Mouse (Mus musculus) hindbrain, embryonic 12.5 days (tissue): ENCODE measurements at regions not wholly inside any gene's neighbourhood (a gene's known extent, or its start where the extent isn't known, plus 50 kb on each side); places are given as distances from the start of the nearest gene placed in this dataset.
A peak's percentile ranks its signal among the peaks of the same experiment; 100 is the strongest.

Source experiments
- ATAC-seq: fragments of 200-750 bp; cut with Nextera tagmentation; 2 replicates; pipeline ENCODE4 v1.8.0; 2017; ENCODE audit warnings: moderate TSS enrichment; ENCODE audit not compliant: low FRiP score
- H3K27ac ChIP-seq: fragments of 300-500 bp; sonication (generic); 2 replicates; pipeline ENCODE4 v1.5.1; 2016; ENCODE audit warnings: mild to moderate bottlenecking
- H3K27me3 ChIP-seq: fragments of 300-500 bp; sonication (generic); 2 replicates; pipeline ENCODE4 v1.6.1; 2016; ENCODE audit warnings: mild to moderate bottlenecking
- H3K36me3 ChIP-seq: fragments of 300-500 bp; sonication (generic); 2 replicates; pipeline ENCODE4 v1.6.1; 2016; ENCODE audit warnings: mild to moderate bottlenecking
- H3K4me1 ChIP-seq: fragments of 300-500 bp; sonication (generic); 2 replicates; pipeline ENCODE4 v1.6.1; 2016
- H3K4me2 ChIP-seq: fragments of 300-500 bp; sonication (generic); replicated peaks from 2 replicates; pipeline ENCODE4 v1.6.1; 2016; ENCODE audit warnings: mild to moderate bottlenecking
- H3K4me3 ChIP-seq: fragments of 300-500 bp; sonication (generic); 2 replicates; pipeline ENCODE4 v1.5.1; 2016; ENCODE audit warnings: mild to moderate bottlenecking
- H3K9ac ChIP-seq: fragments of 300-500 bp; sonication (generic); 2 replicates; pipeline ENCODE4 v1.6.1; 2016; ENCODE audit warnings: mild to moderate bottlenecking, moderate library complexity
- H3K9me3 ChIP-seq: fragments of 300-500 bp; sonication (generic); replicated peaks from 2 replicates; pipeline ENCODE4 v1.6.1; 2016; ENCODE audit warnings: mild to moderate bottlenecking
- WGBS: fragments of 180-500 bp; shearing (Covaris S2); methylation state at CpG from one replicate; pipeline ENCODE4 v1.1.7; 2016; 5-methylcytosine and 5-hydroxymethylcytosine counted together

DNA sequence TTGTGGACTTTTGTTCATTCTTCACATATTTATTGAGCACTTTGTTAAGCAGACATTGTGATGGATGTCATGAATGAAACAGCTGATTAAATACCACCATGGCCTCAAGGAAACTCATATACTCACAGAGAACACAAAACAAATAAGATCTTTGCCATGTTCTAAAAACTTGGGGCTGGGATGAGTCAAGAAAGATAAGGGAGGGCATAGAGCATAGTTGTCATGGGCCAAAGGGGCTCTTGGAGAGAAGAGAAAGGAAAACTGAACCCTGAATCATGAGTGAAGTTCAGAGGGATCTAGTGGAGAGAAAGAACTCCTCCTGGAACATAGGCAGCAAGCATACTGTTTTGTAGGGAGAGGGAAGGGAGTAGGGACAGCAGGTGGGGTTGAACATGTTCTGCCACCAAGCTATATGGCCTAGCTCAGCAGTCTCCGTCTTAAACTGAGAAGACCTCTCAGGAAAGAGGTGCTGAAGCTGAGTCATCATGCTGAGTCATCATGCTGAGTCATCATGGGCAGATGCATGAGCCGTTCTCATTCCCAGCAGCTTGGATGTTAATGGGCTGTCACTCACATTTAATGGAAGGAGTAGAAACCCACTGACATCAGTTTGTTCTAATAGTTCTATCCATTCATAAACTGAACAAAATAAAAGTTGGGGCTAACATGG is 69.6 kb downstream of the Cetn3 start:
- Histone ChIP-seq H3K9ac (no peak overlapping the region), H3K27ac (no peak overlapping the region), H3K9me3 (no peaks in the 10 kb centered on the region), H3K4me2 (no peak overlapping the region), H3K4me3 (no peak overlapping the region), H3K27me3 (no peaks in the 10 kb centered on the region), H3K36me3 (no peaks in the 10 kb centered on the region), H3K4me1 (no peaks in the 10 kb centered on the region)
- 58% methylated on average over 2 of the region's 2 CpGs for WGBS
- ATAC-seq, result no peak

DNA sequence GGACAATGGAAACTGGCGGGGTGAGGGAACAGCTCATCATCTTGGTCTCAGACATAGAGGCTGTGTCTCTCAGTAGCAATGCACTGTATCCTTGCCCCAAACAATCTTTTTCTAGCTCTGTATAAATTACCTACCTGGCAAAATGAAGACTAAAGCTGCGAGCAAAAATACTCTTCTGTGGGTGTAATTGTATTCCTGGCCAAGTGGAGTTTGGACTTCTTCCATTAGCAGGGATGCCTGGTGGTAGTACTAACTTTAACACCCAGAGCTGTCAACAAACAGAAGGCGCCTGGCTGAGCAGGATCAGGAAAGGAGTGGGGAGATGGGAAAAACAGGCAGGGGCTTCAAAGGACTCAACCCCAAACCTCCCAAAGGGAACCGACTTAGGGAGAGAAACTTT is 73.2 kb downstream of the Cetn3 start:
- no peak for ATAC-seq
- Histone ChIP-seq H3K27ac (no peak overlapping the region), H3K4me1 (no peaks in the 10 kb centered on the region), H3K36me3 (no peaks in the 10 kb centered on the region), H3K27me3 (no peaks in the 10 kb centered on the region), H3K9me3 (no peaks in the 10 kb centered on the region), H3K4me2 (no peak overlapping the region), H3K4me3 (no peak overlapping the region), H3K9ac (no peak overlapping the region)
- 65% methylated on average over 4 of the region's 4 CpGs for WGBS

DNA sequence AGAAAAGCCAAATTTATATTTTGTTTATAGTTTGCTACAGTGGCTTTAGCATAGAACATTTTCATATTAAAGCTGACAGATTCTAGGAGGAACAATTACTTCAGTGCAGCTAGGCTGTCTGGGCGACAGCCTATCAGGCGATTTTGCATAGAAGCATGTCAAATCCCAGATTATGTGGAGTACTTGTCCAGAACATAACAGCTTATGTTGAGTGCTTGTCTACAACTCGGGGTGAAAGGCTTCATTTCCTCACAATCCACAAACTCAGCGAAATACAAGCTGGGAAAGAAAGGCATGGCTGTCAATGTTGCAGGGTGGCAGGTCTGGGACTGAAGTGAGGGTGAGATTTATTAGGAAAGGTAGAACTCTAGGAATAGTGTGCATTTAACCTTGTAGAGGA is 77.8 kb downstream of the Cetn3 start:
- H3K36me3 ChIP-seq, result no peaks in the 10 kb centered on the region
- no peak overlapping the region for H3K4me3 ChIP-seq
- no peaks in the 10 kb centered on the region for H3K27me3 ChIP-seq
- H3K4me2 ChIP-seq, result no peak overlapping the region
- no peaks in the 10 kb centered on the region for H3K4me1 ChIP-seq
- H3K9me3 ChIP-seq, result no peaks in the 10 kb centered on the region
- no peak overlapping the region for H3K9ac ChIP-seq
- 78% methylated on average over 4 of the region's 4 CpGs for WGBS
- ATAC-seq, result no peak
- no peak overlapping the region for H3K27ac ChIP-seq

DNA sequence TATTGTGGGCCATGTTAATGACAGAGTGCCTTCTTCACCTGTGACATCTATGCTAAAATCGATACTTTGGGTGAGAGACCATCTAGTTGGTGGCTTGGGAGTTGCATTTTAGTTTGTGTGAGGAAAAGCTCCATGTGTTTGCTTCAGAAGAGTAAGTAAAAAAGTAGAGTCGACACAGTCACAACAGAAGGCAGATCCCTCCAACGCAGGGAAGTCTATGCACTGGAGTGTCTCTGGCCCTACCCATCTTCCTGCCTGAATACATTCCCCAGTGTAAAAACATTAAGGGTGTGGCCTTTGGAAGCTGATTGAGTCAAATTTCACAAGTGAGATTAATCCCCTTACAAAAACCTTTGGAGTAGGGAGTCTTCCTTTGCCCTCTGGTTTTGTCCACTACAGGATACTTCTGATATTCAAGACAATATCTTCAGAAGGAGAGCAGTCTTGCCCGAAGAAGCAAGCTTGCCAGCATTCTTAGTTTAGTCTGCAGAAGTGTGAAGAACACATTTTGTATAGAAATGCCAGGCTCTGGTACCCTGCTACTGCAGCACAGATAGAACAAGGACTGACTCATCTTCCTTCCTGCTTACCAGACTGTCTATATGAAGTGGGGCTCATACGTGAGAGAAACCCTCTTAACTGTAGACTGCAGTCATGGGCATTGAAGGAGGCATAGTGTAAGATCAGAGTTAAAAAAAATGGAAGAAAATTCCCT is 79.2 kb downstream of the Cetn3 start:
- WGBS, result 87% methylated on average over 5 of the region's 5 CpGs
- no peak overlapping the region for H3K4me3 ChIP-seq
- no peaks in the 10 kb centered on the region for H3K9me3 ChIP-seq
- H3K36me3 ChIP-seq, result no peaks in the 10 kb centered on the region
- no peak overlapping the region for H3K9ac ChIP-seq
- H3K4me2 ChIP-seq, result no peak overlapping the region
- no peaks in the 10 kb centered on the region for H3K27me3 ChIP-seq
- no peaks in the 10 kb centered on the region for H3K4me1 ChIP-seq
- ATAC-seq, result no peak
- no peak overlapping the region for H3K27ac ChIP-seq

DNA sequence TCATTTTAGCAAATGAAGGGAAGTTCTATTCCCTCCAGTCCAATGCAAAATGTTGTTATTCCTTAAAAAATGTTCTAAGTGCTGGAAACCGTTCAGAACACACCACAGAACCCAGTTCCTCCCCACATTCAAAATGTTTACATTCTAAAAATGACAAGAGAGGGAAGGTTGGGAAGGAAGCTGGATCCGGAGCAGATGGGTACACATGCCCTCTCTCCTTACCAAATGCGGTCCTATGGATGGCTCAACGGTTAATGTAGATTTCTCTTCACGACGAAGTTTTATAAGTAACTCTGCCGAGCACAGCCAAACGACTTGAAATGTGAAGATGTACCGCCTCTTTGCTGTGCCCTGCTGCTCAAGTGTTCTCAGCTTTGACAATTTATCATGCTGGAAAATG is 88.3 kb downstream of the Cetn3 start:
- Histone ChIP-seq H3K4me3 (no peak overlapping the region), H3K27me3 (no peaks in the 10 kb centered on the region)
- ATAC-seq, result no peak

DNA sequence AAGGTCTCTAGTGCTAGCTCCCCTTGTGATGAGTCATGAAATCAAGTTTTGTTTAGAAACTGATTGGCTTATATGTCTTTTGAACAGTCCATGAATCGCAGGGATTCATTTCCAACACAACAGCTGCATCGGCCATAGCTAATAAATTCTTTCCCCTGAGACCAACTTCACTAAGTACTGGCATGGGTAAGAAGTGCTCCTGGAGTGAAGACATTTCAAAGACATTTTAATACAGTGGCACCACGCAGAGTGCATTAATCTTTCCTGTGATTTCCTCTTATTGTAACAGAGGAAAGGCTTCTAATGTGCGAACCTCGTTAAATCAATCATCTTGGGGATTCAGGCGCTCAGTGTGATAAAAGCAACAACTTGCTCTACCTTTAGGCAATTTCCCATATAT is 103.0 kb downstream of the Cetn3 start:
- ATAC-seq, result no peak

More for the DNA sequence above, 88.3 kb downstream of the Cetn3 start:
- 81% methylated on average over 9 of the region's 9 CpGs for WGBS
- no peaks in the 10 kb centered on the region for H3K36me3 ChIP-seq
- no peak overlapping the region for H3K9ac ChIP-seq
- H3K27ac ChIP-seq, result no peak overlapping the region
- no peak overlapping the region for H3K4me2 ChIP-seq
- H3K9me3 ChIP-seq, result no peaks in the 10 kb centered on the region
- H3K4me1 ChIP-seq, result no peaks in the 10 kb centered on the region

DNA sequence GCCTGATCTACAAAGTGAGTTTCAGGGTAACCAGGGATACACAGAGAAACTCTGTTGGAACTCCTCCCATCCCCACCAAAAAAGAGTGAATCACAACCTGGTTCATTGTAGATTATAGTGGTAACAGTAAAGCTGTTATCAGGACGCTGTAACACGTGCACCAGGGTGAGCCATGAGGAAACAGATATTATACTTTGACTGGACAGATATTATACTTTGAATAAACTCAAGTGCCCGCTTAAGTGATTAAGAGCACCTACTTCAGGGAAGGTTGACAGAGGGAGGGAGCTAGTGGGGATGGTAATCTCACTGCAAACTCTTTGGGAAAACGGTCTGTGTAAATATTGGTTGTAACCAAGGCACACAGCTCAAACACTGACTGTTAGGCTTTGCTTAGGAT is 147.4 kb downstream of the Cetn3 start:
- WGBS, result 92% methylated on average over 4 of the region's 4 CpGs
- no peak overlapping the region for H3K4me3 ChIP-seq
- H3K4me2 ChIP-seq, result no peak overlapping the region
- no peaks in the 10 kb centered on the region for H3K4me1 ChIP-seq
- ATAC-seq, result no peak
- H3K36me3 ChIP-seq, result no peaks in the 10 kb centered on the region
- H3K27ac ChIP-seq, result no peak overlapping the region
- no peak overlapping the region for H3K9ac ChIP-seq
- no peaks in the 10 kb centered on the region for H3K27me3 ChIP-seq
- no peaks in the 10 kb centered on the region for H3K9me3 ChIP-seq

More for the DNA sequence above, 103.0 kb downstream of the Cetn3 start:
- Histone ChIP-seq H3K4me1 (no peaks in the 10 kb centered on the region), H3K9ac (no peak overlapping the region), H3K9me3 (no peaks in the 10 kb centered on the region), H3K36me3 (no peaks in the 10 kb centered on the region), H3K4me3 (no peak overlapping the region), H3K27ac (no peak overlapping the region), H3K4me2 (no peak overlapping the region), H3K27me3 (no peaks in the 10 kb centered on the region)
- WGBS, result 51% methylated on average over 6 of the region's 6 CpGs

DNA sequence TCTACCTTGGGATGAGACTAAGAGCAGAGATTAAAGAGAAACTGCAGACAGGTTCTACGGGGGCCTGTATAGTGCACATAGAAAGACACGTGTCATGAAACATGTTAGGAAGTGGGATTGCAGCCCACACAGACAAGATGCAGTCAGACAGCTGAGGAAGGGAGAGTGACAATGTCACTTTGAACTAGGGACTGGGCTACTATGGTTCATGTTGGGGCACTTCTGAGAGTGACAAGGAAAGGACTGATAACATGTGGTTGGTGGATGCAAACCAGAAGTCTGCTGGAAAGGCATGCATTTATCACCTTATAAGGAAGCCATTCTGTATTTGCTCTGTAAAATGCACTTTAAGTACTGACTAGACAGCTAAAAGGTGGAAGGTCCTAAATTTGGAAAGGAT is 148.3 kb downstream of the Cetn3 start:
- H3K9ac ChIP-seq, result no peak overlapping the region
- H3K36me3 ChIP-seq, result no peaks in the 10 kb centered on the region
- no peaks in the 10 kb centered on the region for H3K9me3 ChIP-seq
- no peak overlapping the region for H3K4me2 ChIP-seq
- 92% methylated on average over 2 of the region's 2 CpGs for WGBS
- no peak for ATAC-seq
- no peaks in the 10 kb centered on the region for H3K27me3 ChIP-seq
- H3K27ac ChIP-seq, result no peak overlapping the region
- H3K4me3 ChIP-seq, result no peak overlapping the region
- H3K4me1 ChIP-seq, result no peaks in the 10 kb centered on the region

DNA sequence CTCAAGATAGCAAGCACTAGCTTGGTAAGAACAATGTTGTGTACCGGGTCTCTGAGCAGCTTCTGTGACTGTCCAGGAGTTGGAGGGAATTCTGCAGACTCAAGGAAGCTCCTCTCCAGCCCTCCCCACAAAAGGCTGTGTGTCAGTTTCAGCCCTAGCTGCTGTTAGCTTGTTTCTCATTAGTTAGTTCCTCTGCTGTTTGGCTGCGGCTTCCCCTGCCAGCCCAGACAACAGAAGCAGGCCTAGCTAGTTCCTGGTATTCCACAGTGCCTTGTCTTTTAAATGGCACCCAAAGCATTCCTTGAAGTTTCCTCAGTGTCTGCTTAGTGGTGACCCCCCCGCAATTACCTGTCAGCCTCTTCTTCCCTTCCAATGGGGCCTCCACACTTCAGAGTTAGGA is 154.2 kb downstream of the Cetn3 start:
- Histone ChIP-seq H3K4me2 (no peak overlapping the region), H3K4me3 (no peak overlapping the region), H3K9me3 (no peaks in the 10 kb centered on the region), H3K27ac (no peak overlapping the region), H3K27me3 (no peaks in the 10 kb centered on the region), H3K36me3 (no peaks in the 10 kb centered on the region), H3K4me1 (no peaks in the 10 kb centered on the region), H3K9ac (no peak overlapping the region)
- 69% methylated on average over 3 of the region's 3 CpGs for WGBS
- ATAC-seq, result no peak

DNA sequence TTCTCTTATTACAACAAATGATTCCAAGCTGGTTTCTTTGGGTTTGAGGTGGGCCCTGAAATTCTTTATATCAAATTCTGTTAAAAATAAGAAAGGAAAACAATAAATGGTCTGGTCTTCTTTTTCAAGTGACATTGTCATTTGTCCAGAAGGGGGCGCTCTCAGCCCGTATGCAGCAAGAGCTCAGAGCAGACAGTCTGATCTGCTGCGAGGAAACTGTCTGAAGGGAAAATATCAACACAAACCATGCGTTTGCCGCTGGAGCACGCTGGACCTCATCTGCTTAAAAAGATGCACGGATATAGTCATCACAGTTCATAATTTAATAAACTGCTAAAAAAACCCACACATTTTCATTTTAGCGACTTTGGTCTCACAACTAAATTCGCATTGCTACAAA is 161.2 kb downstream of the Cetn3 start:
- Histone ChIP-seq H3K9me3 (no peaks in the 10 kb centered on the region), H3K4me2 (peak overlapping the region; percentile 48), H3K9ac (no peak overlapping the region), H3K27me3 (no peaks in the 10 kb centered on the region), H3K36me3 (no peaks in the 10 kb centered on the region), H3K27ac (0 out of 2 replicates have a peak overlapping the region, but pooled peaks have one; percentile 6), H3K4me3 (peak overlapping the region; percentile 24; the same call in 1 of the 2 replicates), H3K4me1 (peaks cover 7% of the 10 kb centered on the region)
- 13% methylated on average over 9 of the region's 9 CpGs for WGBS
- peak; percentile 94 for ATAC-seq

DNA sequence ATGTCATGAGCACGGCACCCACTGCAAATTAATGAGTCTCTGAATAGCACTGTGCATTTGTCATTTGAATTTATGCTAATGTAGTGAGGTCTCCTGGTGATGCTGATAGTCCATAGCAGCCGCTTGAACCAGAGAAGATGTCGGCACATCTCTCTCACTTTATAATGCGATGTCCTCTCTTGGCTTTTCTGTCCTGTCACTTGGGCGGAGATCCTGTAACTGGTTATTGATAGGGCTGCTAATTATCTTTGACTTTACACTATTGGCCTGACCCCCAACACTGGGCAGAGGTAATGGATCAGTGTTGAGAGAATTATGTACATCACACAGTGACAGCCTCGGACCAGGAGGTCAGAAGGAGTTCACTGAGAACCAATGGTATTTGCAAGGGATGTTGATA is 161.6 kb downstream of the Cetn3 start:
- Histone ChIP-seq H3K36me3 (no peaks in the 10 kb centered on the region), H3K4me3 (peak overlapping the region; percentile 24; the same call in 1 of the 2 replicates), H3K9me3 (no peaks in the 10 kb centered on the region), H3K27ac (0 out of 2 replicates have a peak overlapping the region, but pooled peaks have one; percentile 6), H3K4me1 (peaks cover 7% of the 10 kb centered on the region), H3K9ac (no peak overlapping the region), H3K27me3 (no peaks in the 10 kb centered on the region), H3K4me2 (peak overlapping the region; percentile 48)
- 37% methylated on average over 6 of the region's 6 CpGs for WGBS
- peak; percentile 93 for ATAC-seq

DNA sequence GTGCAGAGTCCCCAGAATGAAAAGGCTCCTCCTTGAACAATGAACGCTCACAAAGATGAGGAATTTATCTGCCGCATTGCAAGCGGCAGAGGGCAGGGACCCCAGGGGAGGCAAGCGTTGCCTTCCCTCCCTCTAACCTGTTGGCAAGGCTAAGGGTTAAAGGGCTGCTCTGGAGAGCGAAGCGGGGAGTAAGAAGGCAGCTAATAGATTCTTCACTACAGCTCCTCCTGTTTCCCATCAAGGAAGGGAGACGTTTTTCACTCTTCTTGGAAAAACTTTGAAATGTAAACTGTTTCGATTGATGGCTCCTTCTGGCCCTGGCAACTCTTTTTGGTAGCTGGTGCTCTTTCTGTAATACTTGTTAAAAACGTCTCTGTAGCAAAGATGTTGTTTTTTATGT is 162.9 kb downstream of the Cetn3 start:
- Histone ChIP-seq H3K36me3 (no peaks in the 10 kb centered on the region), H3K27ac (no peak overlapping the region), H3K4me2 (peak overlapping the region; percentile 49), H3K9ac (no peak overlapping the region), H3K27me3 (no peaks in the 10 kb centered on the region), H3K9me3 (no peaks in the 10 kb centered on the region), H3K4me3 (peak overlapping the region; percentile 16), H3K4me1 (peaks cover 7% of the 10 kb centered on the region)
- no peak for ATAC-seq
- 6% methylated on average over 9 of the region's 9 CpGs for WGBS

DNA sequence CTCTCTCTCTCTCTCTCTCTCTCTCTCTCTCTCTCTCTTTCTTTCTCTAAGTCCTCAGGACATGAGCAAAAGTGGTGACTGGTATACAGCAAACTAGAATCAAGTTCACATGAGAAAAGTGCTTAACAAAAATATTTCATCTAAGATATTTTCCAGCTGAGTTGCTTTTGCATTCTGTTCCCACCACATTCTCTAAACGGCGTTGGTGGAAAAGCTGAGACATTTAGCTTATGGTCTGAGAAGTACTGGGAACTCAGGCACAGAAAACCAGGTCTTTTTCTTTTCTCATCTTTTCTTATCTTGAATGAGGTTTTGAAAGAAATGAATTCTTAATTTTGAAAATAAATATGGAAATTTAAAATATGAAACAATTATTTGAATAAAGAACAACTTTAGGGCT is 182.6 kb downstream of the Cetn3 start:
- WGBS, result 90% methylated on average over 2 of the region's 2 CpGs
- Histone ChIP-seq H3K9me3 (no peaks in the 10 kb centered on the region), H3K9ac (no peak overlapping the region), H3K36me3 (no peaks in the 10 kb centered on the region), H3K4me2 (no peak overlapping the region), H3K4me3 (no peak overlapping the region), H3K27ac (no peak overlapping the region), H3K4me1 (no peaks in the 10 kb centered on the region), H3K27me3 (no peaks in the 10 kb centered on the region)
- ATAC-seq, result no peak
